Mouse (Mus musculus) neural tube, embryonic 15.5 days (tissue): ENCODE measurements around the gene Rerg. TPM values are rescaled to one million over a fixed set of nuclear protein-coding genes. Genes with fewer than 3 reads are reported as not detected.
"Not testable (repeated sequence)": the region's sequence is repeated elsewhere in the genome, so short reads cannot be mapped to it uniquely, and the experiment has no call there.

Experiments
- ATAC-seq: fragments of 200-750 bp; cut with Nextera tagmentation; 2 replicates; pipeline ENCODE4 v1.8.0; 2017; ENCODE audit warnings: mild to moderate bottlenecking, moderate TSS enrichment, moderate library complexity; ENCODE audit not compliant: low FRiP score
- H3K27ac ChIP-seq: fragments of 300-500 bp; sonication (generic); replicated peaks from 2 replicates; pipeline ENCODE4 v1.5.1; 2015; ENCODE audit warnings: mild to moderate bottlenecking, inconsistent platforms
- H3K27me3 ChIP-seq: fragments of 300-500 bp; sonication (generic); replicated peaks from 2 replicates; pipeline ENCODE4 v1.6.1; 2015; ENCODE audit warnings: inconsistent platforms
- H3K36me3 ChIP-seq: fragments of 300-500 bp; sonication (generic); 2 replicates; pipeline ENCODE4 v1.6.1; 2015; ENCODE audit warnings: inconsistent platforms
- H3K4me1 ChIP-seq: fragments of 300-500 bp; sonication (generic); 2 replicates; pipeline ENCODE4 v1.6.1; 2015; ENCODE audit warnings: inconsistent platforms
- H3K4me2 ChIP-seq: fragments of 300-500 bp; sonication (generic); 2 replicates; pipeline ENCODE4 v1.6.1; 2015; ENCODE audit warnings: inconsistent platforms, mild to moderate bottlenecking, moderate library complexity
- H3K4me3 ChIP-seq: fragments of 300-500 bp; sonication (generic); replicated peaks from 2 replicates; pipeline ENCODE4 v1.5.1; 2015; ENCODE audit warnings: mild to moderate bottlenecking, inconsistent platforms
- H3K9ac ChIP-seq: fragments of 300-500 bp; sonication (generic); replicated peaks from 2 replicates; pipeline ENCODE4 v1.6.1; 2015; ENCODE audit warnings: mild to moderate bottlenecking, inconsistent platforms
- H3K9me3 ChIP-seq: fragments of 300-500 bp; sonication (generic); replicated peaks from 2 replicates; pipeline ENCODE4 v1.6.1; 2016; ENCODE audit warnings: inconsistent platforms
- WGBS: fragments of 180-500 bp; shearing (Covaris S2); methylation state at CpG from one replicate; pipeline ENCODE4 v1.1.7; 2015; ENCODE audit warnings: mixed read lengths; 5-methylcytosine and 5-hydroxymethylcytosine counted together
- polyA plus RNA-seq: library from polyadenylated mRNA; unstranded; fragments of >200 nt; fragmentation: Nextera tagmentation; extraction: Ambion mirVana; gene quantifications from 2 replicates; pipeline ENCODE4 v1.2.1, GENCODE M21; 2015

Rerg gene
- polyA plus RNA-seq, 1 experiment from 2014 or later, result 10.6 TPM

DNA sequence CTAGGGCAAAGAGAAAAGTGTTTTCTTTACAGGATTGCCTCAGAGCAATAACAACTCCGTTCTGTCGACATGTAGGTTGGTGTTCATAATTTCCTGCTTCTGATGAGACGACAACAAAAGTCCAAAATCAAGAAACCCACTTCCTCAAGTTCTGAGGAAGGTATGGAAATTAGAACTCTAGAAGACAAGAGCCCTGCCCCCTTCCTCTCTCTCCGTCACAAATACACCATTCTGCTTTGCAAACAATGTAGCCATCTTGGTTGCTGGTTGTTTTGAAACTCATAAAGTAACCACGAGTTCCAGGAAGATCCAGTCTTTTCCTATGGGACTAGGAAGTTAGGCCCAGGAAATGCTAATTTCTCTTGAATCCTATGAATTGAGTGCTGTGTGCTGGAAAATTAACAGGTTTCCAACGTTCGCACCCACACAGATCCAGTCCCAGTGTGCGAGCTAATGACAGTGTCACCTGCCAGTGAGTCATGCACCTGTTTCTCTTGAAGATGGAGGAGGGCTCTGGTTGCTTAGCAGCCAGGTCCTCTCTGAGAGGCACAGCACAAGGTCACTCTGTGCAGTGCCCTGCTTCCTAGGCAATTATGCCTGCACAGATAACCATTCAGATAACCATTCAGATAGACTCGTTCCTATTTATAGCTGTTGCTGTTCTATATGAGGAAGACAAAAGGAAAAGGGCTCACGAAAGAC is 106.9 kb downstream of the Rerg start:
- 56% methylated on average over 10 of the region's 10 CpGs for WGBS
- Histone ChIP-seq H3K4me1 (peaks cover 12% of the 10 kb centered on the region), H3K4me2 (no peak overlapping the region), H3K36me3 (no peaks in the 10 kb centered on the region), H3K9me3 (no peaks in the 10 kb centered on the region), H3K9ac (no peak overlapping the region), H3K27ac (no peak overlapping the region), H3K27me3 (no peaks in the 10 kb centered on the region), H3K4me3 (no peak overlapping the region)
- ATAC-seq, result peak; percentile 58; the same call in 1 of the 2 replicates

DNA sequence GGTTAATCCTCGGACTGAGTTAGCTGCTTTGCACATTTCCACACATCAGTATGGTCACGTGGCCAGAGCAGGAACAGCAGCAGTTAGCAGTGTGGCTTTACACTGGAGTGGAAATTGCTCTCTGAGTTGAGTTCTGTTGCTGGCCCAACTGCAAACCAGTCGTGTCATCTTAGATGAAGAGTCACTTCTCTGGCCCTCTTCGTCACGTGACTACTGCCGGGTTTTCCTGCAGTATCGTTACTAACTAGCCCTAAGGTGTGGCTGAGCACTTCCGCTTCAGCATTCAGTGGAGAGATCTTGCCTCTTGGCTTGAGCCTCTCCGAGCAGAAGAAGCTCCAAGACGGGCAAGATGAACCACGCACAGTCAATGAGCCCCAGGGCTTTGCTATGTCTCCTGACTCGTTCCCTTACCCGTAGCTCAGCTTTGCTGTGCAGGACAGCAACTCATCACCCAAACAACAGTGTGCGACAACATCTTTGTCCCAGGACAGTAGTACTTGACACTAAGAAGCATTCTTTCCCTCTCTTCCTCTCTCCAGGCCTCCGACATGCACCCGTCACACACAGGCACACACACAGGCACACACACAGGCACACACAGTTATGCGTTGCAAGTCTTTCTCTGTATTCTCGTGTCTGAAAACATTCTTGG is 108.3 kb downstream of the Rerg start:
- Histone ChIP-seq H3K4me2 (no peak overlapping the region), H3K4me3 (no peak overlapping the region), H3K4me1 (peaks cover 12% of the 10 kb centered on the region), H3K36me3 (no peaks in the 10 kb centered on the region), H3K27me3 (no peaks in the 10 kb centered on the region), H3K27ac (no peak overlapping the region), H3K9me3 (no peaks in the 10 kb centered on the region), H3K9ac (no peak overlapping the region)
- no peak for ATAC-seq
- WGBS, result 88% methylated on average over 18 of the region's 18 CpGs

DNA sequence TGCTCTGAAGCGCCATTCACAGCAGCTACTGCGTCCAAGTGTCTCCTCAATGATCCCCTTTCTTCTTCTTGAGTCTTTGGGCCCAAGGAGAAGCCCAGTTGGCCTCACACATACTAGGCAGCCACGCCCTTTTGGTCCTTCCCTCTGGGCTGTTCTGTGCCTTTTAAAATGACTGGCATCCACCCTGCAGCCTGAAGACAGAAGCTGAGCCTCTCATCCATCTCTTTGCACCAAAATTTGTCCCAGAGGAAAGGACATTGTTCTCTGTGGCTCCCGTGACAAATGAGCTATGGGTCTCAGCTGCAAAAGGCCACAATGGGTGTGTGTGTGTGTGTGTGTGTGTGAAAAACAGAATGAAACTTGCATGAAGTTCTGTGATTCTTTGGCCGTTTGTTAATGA is 109.7 kb downstream of the Rerg start:
- H3K4me3 ChIP-seq, result no peak overlapping the region
- 52% methylated on average over 5 of the region's 5 CpGs for WGBS
- no peak for ATAC-seq
- peaks cover 12% of the 10 kb centered on the region for H3K4me1 ChIP-seq
- H3K4me2 ChIP-seq, result no peak overlapping the region
- no peaks in the 10 kb centered on the region for H3K9me3 ChIP-seq
- no peak overlapping the region for H3K27ac ChIP-seq
- H3K9ac ChIP-seq, result no peak overlapping the region
- no peaks in the 10 kb centered on the region for H3K36me3 ChIP-seq
- no peaks in the 10 kb centered on the region for H3K27me3 ChIP-seq

DNA sequence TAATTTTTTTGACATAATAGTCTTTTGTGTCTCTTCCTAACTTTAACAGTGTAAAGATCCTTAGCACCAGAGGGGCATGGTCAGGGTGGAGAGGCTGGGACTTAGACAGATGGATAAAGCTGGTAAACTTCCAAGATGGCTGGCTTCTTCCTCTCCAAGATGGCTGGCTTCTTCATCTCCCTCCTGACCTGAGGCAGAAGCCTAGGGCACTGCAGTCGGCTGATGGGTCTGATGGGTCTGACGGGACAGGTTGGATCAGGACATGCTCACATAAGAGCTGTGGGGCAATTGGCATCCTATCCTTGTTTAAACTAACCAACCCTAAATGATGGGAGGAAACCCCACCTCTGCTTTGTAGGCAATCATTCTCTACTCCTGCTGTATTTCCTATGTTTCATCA is 112.0 kb downstream of the Rerg start:
- WGBS, result 84% methylated on average over 2 of the region's 2 CpGs
- Histone ChIP-seq H3K4me2 (no peak overlapping the region), H3K9ac (no peak overlapping the region), H3K27ac (no peak overlapping the region), H3K36me3 (no peaks in the 10 kb centered on the region), H3K4me1 (peaks cover under 1% of the 10 kb centered on the region; the same call in 1 of the 2 replicates), H3K4me3 (no peak overlapping the region), H3K27me3 (no peaks in the 10 kb centered on the region), H3K9me3 (no peaks in the 10 kb centered on the region)
- no peak for ATAC-seq

DNA sequence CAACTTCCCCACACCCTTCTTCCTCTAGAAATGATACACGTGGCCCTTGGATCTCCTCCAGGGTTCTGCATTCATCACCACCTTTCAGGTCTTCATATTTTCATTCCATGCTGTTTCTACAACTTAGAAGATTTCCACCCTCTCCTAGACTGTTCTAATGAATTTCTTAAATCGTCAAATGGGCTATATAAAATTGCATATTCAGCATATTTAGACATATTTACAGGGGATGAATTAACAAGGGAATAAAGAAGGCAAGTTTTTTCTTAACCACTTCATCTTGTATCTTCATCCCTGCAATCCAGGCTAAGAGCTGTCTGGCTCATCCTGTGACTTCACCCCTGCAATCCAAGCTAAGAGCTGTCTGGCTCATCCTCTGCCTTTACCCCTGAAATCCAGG is 116.2 kb downstream of the Rerg start:
- Histone ChIP-seq H3K9ac (no peak overlapping the region), H3K36me3 (no peaks in the 10 kb centered on the region), H3K4me2 (no peak overlapping the region), H3K4me3 (no peak overlapping the region), H3K27me3 (no peaks in the 10 kb centered on the region), H3K9me3 (no peaks in the 10 kb centered on the region), H3K27ac (no peak overlapping the region), H3K4me1 (no peaks in the 10 kb centered on the region)
- no peak for ATAC-seq
- 86% methylated on average over 2 of the region's 2 CpGs for WGBS

DNA sequence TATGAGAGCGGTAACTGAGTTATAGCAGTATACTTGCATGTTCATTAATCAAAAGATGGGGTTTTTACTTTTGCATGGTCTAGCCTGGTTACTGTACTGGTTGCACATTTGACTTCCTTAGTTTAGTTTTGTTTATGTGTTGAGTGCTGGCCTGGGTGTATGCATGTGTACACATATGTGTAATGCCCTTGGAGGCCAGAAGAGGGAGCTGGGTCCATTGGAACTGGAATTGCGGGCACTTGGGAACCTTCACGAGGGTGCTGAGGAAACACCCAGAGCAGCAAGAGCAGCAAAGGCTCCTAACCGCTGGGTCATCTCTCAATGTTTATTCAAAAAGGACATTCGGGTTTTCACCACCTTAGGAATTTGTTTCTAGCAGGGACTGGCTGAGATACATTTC is 116.8 kb downstream of the Rerg start:
- Histone ChIP-seq H3K36me3 (no peaks in the 10 kb centered on the region), H3K27me3 (no peaks in the 10 kb centered on the region), H3K9me3 (no peaks in the 10 kb centered on the region), H3K4me3 (no peak overlapping the region), H3K4me1 (no peaks in the 10 kb centered on the region), H3K9ac (no peak overlapping the region), H3K27ac (no peak overlapping the region), H3K4me2 (no peak overlapping the region)
- 79% methylated on average over 5 of the region's 5 CpGs for WGBS
- ATAC-seq, result no peak

DNA sequence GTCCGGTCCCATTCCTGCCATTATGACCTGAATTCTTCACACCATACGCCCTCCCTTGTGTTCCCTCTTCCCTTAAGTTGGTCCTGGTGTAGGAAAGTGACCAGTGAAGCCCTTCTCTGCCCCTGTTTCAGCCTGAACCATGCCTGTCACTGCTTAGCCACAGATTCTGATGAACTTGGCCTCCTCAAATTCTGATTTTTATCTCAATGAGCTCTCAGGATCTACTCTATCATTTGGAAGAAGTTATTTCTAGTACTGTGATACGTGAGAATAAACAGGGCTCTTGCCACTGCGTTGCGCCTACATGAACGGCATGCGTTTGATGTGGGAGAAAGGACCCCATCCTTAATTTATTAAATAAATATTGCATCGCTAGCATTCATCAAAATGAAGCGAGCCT is 117.3 kb downstream of the Rerg start:
- WGBS, result 96% methylated on average over 9 of the region's 9 CpGs
- Histone ChIP-seq H3K36me3 (no peaks in the 10 kb centered on the region), H3K27ac (no peak overlapping the region), H3K4me3 (no peak overlapping the region), H3K9me3 (no peaks in the 10 kb centered on the region), H3K4me2 (no peak overlapping the region), H3K27me3 (no peaks in the 10 kb centered on the region), H3K9ac (no peak overlapping the region), H3K4me1 (no peaks in the 10 kb centered on the region)
- ATAC-seq, result no peak

DNA sequence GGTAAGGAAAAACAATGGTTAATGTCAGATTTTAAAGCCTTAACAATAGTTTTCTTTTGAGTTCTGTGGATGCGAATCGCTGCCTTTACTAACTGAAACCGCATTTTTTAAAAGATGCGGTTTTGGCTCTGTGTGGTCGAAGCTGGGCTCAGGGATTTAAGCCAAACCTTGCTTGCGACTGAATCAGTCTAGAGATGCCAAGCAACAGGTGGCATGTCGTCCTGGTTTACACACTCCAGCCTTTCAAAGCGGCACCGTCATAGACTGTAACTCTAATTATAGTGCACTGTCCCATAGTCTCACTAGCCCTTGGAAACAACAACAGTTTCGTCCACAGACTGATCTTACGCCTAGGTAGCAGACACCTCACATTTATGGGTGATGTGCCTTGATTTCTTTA is 123.3 kb downstream of the Rerg start:
- 87% methylated on average over 11 of the region's 11 CpGs for WGBS
- Histone ChIP-seq H3K9ac (no peak overlapping the region), H3K4me1 (no peaks in the 10 kb centered on the region), H3K4me3 (no peak overlapping the region), H3K27ac (no peak overlapping the region), H3K9me3 (no peaks in the 10 kb centered on the region), H3K36me3 (no peaks in the 10 kb centered on the region), H3K4me2 (no peak overlapping the region), H3K27me3 (no peaks in the 10 kb centered on the region)
- no peak for ATAC-seq

DNA sequence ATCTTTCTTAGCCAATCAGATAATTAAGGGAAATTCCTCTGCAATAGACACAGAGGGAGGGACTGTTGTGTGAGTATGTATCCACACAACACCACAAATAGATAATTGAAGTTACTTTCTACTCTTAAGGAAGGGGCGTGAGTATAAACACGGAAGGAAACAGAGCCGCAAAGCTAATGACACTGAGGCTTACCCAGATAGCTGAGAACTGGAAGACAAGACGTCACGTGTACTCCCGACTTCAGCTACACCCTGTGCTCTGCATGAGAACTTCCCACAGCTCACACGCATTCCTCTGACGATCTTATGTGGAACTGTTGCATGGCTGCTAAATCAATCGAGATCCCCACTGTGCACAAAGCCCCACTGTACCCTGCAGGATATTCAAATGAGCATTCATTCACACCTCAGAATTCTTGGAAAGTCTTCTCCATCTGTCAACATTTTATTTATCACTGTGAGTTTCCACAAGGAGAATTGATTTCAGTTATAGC is 125.2 kb downstream of the Rerg start:
- H3K36me3 ChIP-seq, result no peaks in the 10 kb centered on the region
- H3K9ac ChIP-seq, result no peak overlapping the region
- no peak for ATAC-seq
- H3K4me3 ChIP-seq, result no peak overlapping the region
- H3K4me1 ChIP-seq, result no peaks in the 10 kb centered on the region
- H3K27ac ChIP-seq, result no peak overlapping the region
- no peak overlapping the region for H3K4me2 ChIP-seq
- WGBS, result 71% methylated on average over 9 of the region's 9 CpGs
- no peaks in the 10 kb centered on the region for H3K9me3 ChIP-seq
- H3K27me3 ChIP-seq, result no peaks in the 10 kb centered on the region

DNA sequence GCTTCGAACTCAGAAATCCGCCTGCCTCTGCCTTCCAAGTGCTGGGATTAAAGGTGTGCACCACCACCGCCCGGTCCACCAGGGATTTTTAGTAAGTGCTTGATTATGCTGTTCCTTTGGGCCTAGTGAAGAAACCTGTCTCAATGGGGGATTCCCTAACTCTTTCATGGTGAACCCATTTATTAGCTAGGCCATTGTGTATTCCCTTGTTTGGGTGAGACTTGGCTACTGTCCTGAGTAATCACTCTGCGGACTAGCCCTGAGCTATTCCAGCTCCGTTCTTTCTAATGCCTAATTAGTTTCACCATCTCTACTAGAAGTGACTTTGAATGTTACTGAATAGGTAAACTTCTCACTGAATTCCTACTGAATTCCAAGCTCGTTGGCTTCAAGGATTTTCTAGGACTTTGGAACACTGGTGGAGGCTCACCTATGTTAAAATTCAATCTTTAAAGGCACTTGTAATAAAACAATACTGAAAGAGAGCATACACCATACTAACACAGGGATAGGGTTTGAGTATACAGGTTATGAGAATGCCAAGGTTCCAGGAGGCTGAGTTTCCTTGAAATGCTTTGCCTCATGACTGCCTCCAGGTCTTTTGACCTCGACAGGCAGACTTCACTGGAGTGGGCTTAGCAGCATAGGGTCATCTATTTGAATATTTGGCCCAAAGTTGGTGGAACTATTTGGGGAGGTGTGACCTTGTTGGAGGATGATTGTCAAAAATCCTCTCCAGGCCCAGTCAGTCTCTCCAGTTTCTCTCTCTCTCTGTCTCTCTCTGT is 134.5 kb downstream of the Rerg start:
- ATAC-seq, H3K4me3 ChIP-seq, H3K4me2 ChIP-seq, H3K27me3 ChIP-seq, H3K9ac ChIP-seq, H3K9me3 ChIP-seq, H3K4me1 ChIP-seq, H3K27ac ChIP-seq, H3K36me3 ChIP-seq: not testable (repeated sequence)
- WGBS, result 82% methylated on average over 8 of the region's 8 CpGs

DNA sequence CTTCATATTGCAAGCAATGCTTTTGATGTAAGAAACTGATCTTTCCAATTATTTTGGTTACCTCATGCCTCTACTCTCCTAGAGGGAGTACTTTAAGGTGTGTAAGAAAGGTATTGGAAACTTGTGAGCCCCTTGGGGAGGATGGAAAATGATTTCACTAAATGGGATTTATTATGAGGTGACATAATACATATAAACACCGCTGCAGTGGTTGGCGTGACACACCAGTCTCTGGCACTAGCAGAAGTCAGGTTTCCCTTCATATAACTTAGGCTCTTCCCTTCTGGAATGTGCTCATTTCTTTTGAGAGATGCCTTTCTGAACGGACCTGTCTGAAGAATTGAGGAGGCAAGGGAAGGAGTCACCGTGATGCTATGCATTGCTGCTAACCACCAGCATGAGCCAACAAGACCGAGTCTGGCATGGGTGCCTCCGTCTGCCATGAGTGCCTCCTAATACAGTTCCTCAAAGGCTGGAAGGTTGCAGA is 139.6 kb downstream of the Rerg start:
- no peak overlapping the region for H3K9ac ChIP-seq
- no peaks in the 10 kb centered on the region for H3K9me3 ChIP-seq
- no peak overlapping the region for H3K4me2 ChIP-seq
- H3K27ac ChIP-seq, result peak overlapping the region; percentile 23; the same call in 1 of the 2 replicates
- 78% methylated on average over 6 of the region's 6 CpGs for WGBS
- ATAC-seq, result peak; percentile 41; the same call in 1 of the 2 replicates
- no peaks in the 10 kb centered on the region for H3K36me3 ChIP-seq
- no peak overlapping the region for H3K4me3 ChIP-seq
- no peaks in the 10 kb centered on the region for H3K4me1 ChIP-seq
- no peaks in the 10 kb centered on the region for H3K27me3 ChIP-seq
